Mouse (Mus musculus) stomach, embryonic 14.5 days (tissue): Measurements from ENCODE around the gene Ubxn10. TPM values are rescaled to one million over a fixed set of nuclear protein-coding genes. Genes with fewer than 3 reads are reported as not detected.

Experiments used
- ATAC-seq: fragments of 200-750 bp; cut with Nextera tagmentation; 2 replicates; pipeline ENCODE4 v1.8.0; 2017; ENCODE audit warnings: low read depth, moderate TSS enrichment; ENCODE audit not compliant: insufficient number of reproducible peaks, insufficient read depth, low FRiP score
- H3K27ac ChIP-seq: fragments of 300-500 bp; sonication (generic); 2 replicates; pipeline ENCODE4 v1.5.1; 2014; ENCODE audit warnings: mild to moderate bottlenecking, low read length, moderate library complexity, mixed read lengths
- H3K27me3 ChIP-seq: fragments of 300-500 bp; sonication (generic); 2 replicates; pipeline ENCODE4 v1.6.1; 2014; ENCODE audit warnings: low read length, control low read depth, mixed read lengths; ENCODE audit not compliant: control insufficient read depth, insufficient read depth
- H3K36me3 ChIP-seq: fragments of 300-500 bp; sonication (generic); 2 replicates; pipeline ENCODE4 v1.6.1; 2014; ENCODE audit warnings: mild to moderate bottlenecking, control low read depth, low read length, moderate library complexity, mixed read lengths; ENCODE audit not compliant: control insufficient read depth, insufficient read depth
- H3K4me1 ChIP-seq: fragments of 300-500 bp; sonication (generic); 2 replicates; pipeline ENCODE4 v1.6.1; 2014; ENCODE audit warnings: low read length, control low read depth, mixed read lengths; ENCODE audit not compliant: control insufficient read depth, insufficient read depth
- H3K4me2 ChIP-seq: fragments of 300-500 bp; sonication (generic); replicated peaks from 2 replicates; pipeline ENCODE4 v1.6.1; 2014; ENCODE audit warnings: low read depth, low read length, control low read depth
- H3K4me3 ChIP-seq: fragments of 300-500 bp; sonication (generic); 2 replicates; pipeline ENCODE4 v1.5.1; 2014; ENCODE audit warnings: low read depth, low read length, control low read depth
- H3K9ac ChIP-seq: fragments of 300-500 bp; sonication (generic); replicated peaks from 2 replicates; pipeline ENCODE4 v1.6.1; 2014; ENCODE audit warnings: low read depth, mild to moderate bottlenecking, control low read depth, low read length, moderate library complexity, mixed read lengths
- H3K9me3 ChIP-seq: fragments of 300-500 bp; sonication (generic); 2 replicates; pipeline ENCODE4 v1.6.1; 2016; ENCODE audit warnings: low read depth, low read length, control low read depth; ENCODE audit not compliant: control insufficient read depth
- WGBS: fragments of 180-500 bp; shearing (Covaris S2); extraction: QIAGEN DNeasy Blood & Tissue Kit; methylation state at CpG from one replicate; pipeline ENCODE4 v1.1.7; 2014; 5-methylcytosine and 5-hydroxymethylcytosine counted together
- polyA plus RNA-seq: library from polyadenylated mRNA; unstranded; fragments of >200 nt; fragmentation: Nextera tagmentation; extraction: Ambion mirVana; gene quantifications from 2 replicates; pipeline ENCODE4 v1.2.1, GENCODE M21; 2014

Gene Ubxn10
- 0.97 and 1.3 TPM in 2 replicates for polyA plus RNA-seq

- ATAC-seq, result peak; percentile 80
- Histone ChIP-seq H3K9ac (no peak within 1 kb of the TSS), H3K9me3 (no peaks in the 10 kb centered on the region)
Measured at GRCm38 (mm10) chr4:138737031-138737430, at the start of gene Ubxn10. Gene Ubxn10, minus strand, starts transcription at chr4:138737167.

GRCm38 (mm10) chr4:138786141-138786540 lies 49.2 kb upstream of the Ubxn10 start:
- no peaks in the 10 kb centered on the region for H3K9me3 ChIP-seq
- H3K36me3 ChIP-seq, result no peaks in the 10 kb centered on the region
- no peaks in the 10 kb centered on the region for H3K27me3 ChIP-seq
- 53% methylated on average over 4 of the region's 4 CpGs for WGBS
- 0 out of 2 replicates have a peak, but pooled peaks cover 3% of the 10 kb centered on the region for H3K4me1 ChIP-seq
- ATAC-seq, result no peak
- H3K4me2 ChIP-seq, result no peak overlapping the region
- H3K4me3 ChIP-seq, result no peak overlapping the region
- no peak overlapping the region for H3K27ac ChIP-seq
- no peak overlapping the region for H3K9ac ChIP-seq

More at GRCm38 (mm10) chr4:138737031-138737430, at the start of gene Ubxn10:
- Histone ChIP-seq H3K27me3 (no peaks in the 10 kb centered on the region), H3K36me3 (no peaks in the 10 kb centered on the region), H3K4me2 (no peak within 1 kb of the TSS), H3K4me3 (no peak within 1 kb of the TSS), H3K27ac (no peak within 1 kb of the TSS; the same call in 1 of the 2 replicates), H3K4me1 (peaks cover 12% of the 10 kb centered on the region; the same call in 1 of the 2 replicates)
- WGBS, result 52% methylated on average over 7 of the region's 7 CpGs

- no peak for ATAC-seq
- 59% methylated on average over 4 of the region's 4 CpGs for WGBS
- Histone ChIP-seq H3K9me3 (no peaks in the 10 kb centered on the region), H3K4me1 (0 out of 2 replicates have a peak, but pooled peaks cover 3% of the 10 kb centered on the region), H3K4me3 (no peak overlapping the region), H3K4me2 (no peak overlapping the region), H3K36me3 (no peaks in the 10 kb centered on the region), H3K27me3 (no peaks in the 10 kb centered on the region), H3K27ac (no peak overlapping the region), H3K9ac (no peak overlapping the region)
Measured at GRCm38 (mm10) chr4:138785721-138786120, 48.8 kb upstream of the Ubxn10 start.

GRCm38 (mm10) chr4:138782098-138782497 lies 45.1 kb upstream of the Ubxn10 start:
- WGBS, result 78% methylated on average over 6 of the region's 6 CpGs
- Histone ChIP-seq H3K4me2 (no peak overlapping the region), H3K27ac (no peak overlapping the region), H3K27me3 (no peaks in the 10 kb centered on the region), H3K4me3 (no peak overlapping the region), H3K9ac (no peak overlapping the region), H3K36me3 (no peaks in the 10 kb centered on the region), H3K4me1 (0 out of 2 replicates have a peak, but pooled peaks cover 6% of the 10 kb centered on the region), H3K9me3 (no peaks in the 10 kb centered on the region)
- ATAC-seq, result no peak

- Histone ChIP-seq H3K36me3 (no peaks in the 10 kb centered on the region), H3K9ac (no peak overlapping the region)
- WGBS, result 77% methylated on average over 5 of the region's 5 CpGs
Measured at GRCm38 (mm10) chr4:138780300-138780699, 43.3 kb upstream of the Ubxn10 start.

GRCm38 (mm10) chr4:138777417-138778407 lies 40.7 kb upstream of the Ubxn10 start:
- Histone ChIP-seq H3K4me3 (no peak overlapping the region), H3K9ac (no peak overlapping the region), H3K4me2 (no peak overlapping the region), H3K27ac (no peak overlapping the region), H3K27me3 (no peaks in the 10 kb centered on the region), H3K9me3 (no peaks in the 10 kb centered on the region), H3K36me3 (no peaks in the 10 kb centered on the region), H3K4me1 (0 out of 2 replicates have a peak, but pooled peaks cover 3% of the 10 kb centered on the region)
- ATAC-seq, result no peak
- WGBS, result 31% methylated on average over 20 of the region's 20 CpGs

More at GRCm38 (mm10) chr4:138780300-138780699, 43.3 kb upstream of the Ubxn10 start:
- ATAC-seq, result no peak
- no peaks in the 10 kb centered on the region for H3K27me3 ChIP-seq
- H3K4me2 ChIP-seq, result no peak overlapping the region
- 0 out of 2 replicates have a peak, but pooled peaks cover 3% of the 10 kb centered on the region for H3K4me1 ChIP-seq
- H3K27ac ChIP-seq, result no peak overlapping the region
- H3K4me3 ChIP-seq, result no peak overlapping the region
- no peaks in the 10 kb centered on the region for H3K9me3 ChIP-seq

GRCm38 (mm10) chr4:138775435-138775834 lies 38.5 kb upstream of the Ubxn10 start, which contains the start of gene Pla2g2d:
Gene Pla2g2d, plus strand, starts transcription at chr4:138775735.
- Histone ChIP-seq H3K36me3 (no peaks in the 10 kb centered on the region), H3K4me1 (0 out of 2 replicates have a peak, but pooled peaks cover 3% of the 10 kb centered on the region), H3K27me3 (no peaks in the 10 kb centered on the region), H3K4me2 (no peak within 1 kb of the TSS), H3K4me3 (no peak within 1 kb of the TSS), H3K9ac (no peak within 1 kb of the TSS), H3K9me3 (no peaks in the 10 kb centered on the region), H3K27ac (no peak within 1 kb of the TSS)
- 83% methylated on average over 6 of the region's 6 CpGs for WGBS
- no peak for ATAC-seq

- Histone ChIP-seq H3K9ac (no peak overlapping the region), H3K4me2 (no peak overlapping the region), H3K4me1 (no peaks in the 10 kb centered on the region), H3K27me3 (no peaks in the 10 kb centered on the region), H3K9me3 (no peaks in the 10 kb centered on the region), H3K4me3 (no peak overlapping the region), H3K27ac (no peak overlapping the region), H3K36me3 (no peaks in the 10 kb centered on the region)
- ATAC-seq, result no peak
- WGBS, result 84% methylated on average over 5 of the region's 5 CpGs
Measured at GRCm38 (mm10) chr4:138772386-138772785, 35.4 kb upstream of the Ubxn10 start.
